Mouse (Mus musculus) hindbrain, embryonic 12.5 days (tissue): ENCODE data around the gene Car6. TPM values are rescaled to one million over a fixed set of nuclear protein-coding genes. Genes with fewer than 3 reads are reported as not detected.

Experiments
- ATAC-seq: fragments of 200-750 bp; cut with Nextera tagmentation; 2 replicates; pipeline ENCODE4 v1.8.0; 2017; ENCODE audit warnings: moderate TSS enrichment; ENCODE audit not compliant: low FRiP score
- H3K27ac ChIP-seq: fragments of 300-500 bp; sonication (generic); 2 replicates; pipeline ENCODE4 v1.5.1; 2016; ENCODE audit warnings: mild to moderate bottlenecking
- H3K27me3 ChIP-seq: fragments of 300-500 bp; sonication (generic); 2 replicates; pipeline ENCODE4 v1.6.1; 2016; ENCODE audit warnings: mild to moderate bottlenecking
- H3K36me3 ChIP-seq: fragments of 300-500 bp; sonication (generic); 2 replicates; pipeline ENCODE4 v1.6.1; 2016; ENCODE audit warnings: mild to moderate bottlenecking
- H3K4me1 ChIP-seq: fragments of 300-500 bp; sonication (generic); 2 replicates; pipeline ENCODE4 v1.6.1; 2016
- H3K4me2 ChIP-seq: fragments of 300-500 bp; sonication (generic); replicated peaks from 2 replicates; pipeline ENCODE4 v1.6.1; 2016; ENCODE audit warnings: mild to moderate bottlenecking
- H3K4me3 ChIP-seq: fragments of 300-500 bp; sonication (generic); 2 replicates; pipeline ENCODE4 v1.5.1; 2016; ENCODE audit warnings: mild to moderate bottlenecking
- H3K9ac ChIP-seq: fragments of 300-500 bp; sonication (generic); 2 replicates; pipeline ENCODE4 v1.6.1; 2016; ENCODE audit warnings: mild to moderate bottlenecking, moderate library complexity
- H3K9me3 ChIP-seq: fragments of 300-500 bp; sonication (generic); replicated peaks from 2 replicates; pipeline ENCODE4 v1.6.1; 2016; ENCODE audit warnings: mild to moderate bottlenecking
- WGBS: fragments of 180-500 bp; shearing (Covaris S2); methylation state at CpG from one replicate; pipeline ENCODE4 v1.1.7; 2016; 5-methylcytosine and 5-hydroxymethylcytosine counted together
- polyA plus RNA-seq: library from polyadenylated mRNA; unstranded; fragments of >200 nt; fragmentation: Nextera tagmentation; extraction: Ambion mirVana; gene quantifications from 2 replicates; pipeline ENCODE4 v1.2.1, GENCODE M21; 2016

The Car6 gene
- polyA plus RNA-seq, 1 experiment from 2014 or later: 0.41 TPM

- H3K9me3 ChIP-seq: no peaks in the 10 kb centered on the region
- WGBS: 90% methylated on average over 13 of the region's 14 CpGs
- no peak overlapping the region for H3K9ac ChIP-seq
- ATAC-seq: no peak
- no peak overlapping the region for H3K4me2 ChIP-seq
- H3K27me3 ChIP-seq: 0 out of 2 replicates have a peak, but pooled peaks cover 3% of the 10 kb centered on the region
- no peaks in the 10 kb centered on the region for H3K36me3 ChIP-seq
- no peak overlapping the region for H3K27ac ChIP-seq
- 0 out of 2 replicates have a peak, but pooled peaks cover 3% of the 10 kb centered on the region for H3K4me1 ChIP-seq
- H3K4me3 ChIP-seq: no peak overlapping the region
Measured at GRCm38 (mm10) chr4:150174027-150174426, 27.1 kb downstream of the Car6 start.

- no peak for ATAC-seq
- no peak overlapping the region for H3K4me3 ChIP-seq
- WGBS: 59% methylated on average over 10 of the region's 10 CpGs
Measured at GRCm38 (mm10) chr4:150173281-150173680, 27.9 kb downstream of the Car6 start.

GRCm38 (mm10) chr4:150172107-150172506 lies 29.0 kb downstream of the Car6 start:
- no peaks in the 10 kb centered on the region for H3K9me3 ChIP-seq
- WGBS: 75% methylated on average over 8 of the region's 8 CpGs
- no peak overlapping the region for H3K9ac ChIP-seq

More at GRCm38 (mm10) chr4:150173281-150173680, 27.9 kb downstream of the Car6 start:
- Histone ChIP-seq H3K4me1 (0 out of 2 replicates have a peak, but pooled peaks cover 3% of the 10 kb centered on the region), H3K27ac (no peak overlapping the region), H3K9ac (no peak overlapping the region), H3K9me3 (no peaks in the 10 kb centered on the region), H3K36me3 (no peaks in the 10 kb centered on the region), H3K27me3 (0 out of 2 replicates have a peak, but pooled peaks cover 3% of the 10 kb centered on the region), H3K4me2 (no peak overlapping the region)

GRCm38 (mm10) chr4:150168406-150168805 lies 32.7 kb downstream of the Car6 start:
- no peak for ATAC-seq
- H3K4me1 ChIP-seq: 0 out of 2 replicates have a peak, but pooled peaks cover 2% of the 10 kb centered on the region
- no peaks in the 10 kb centered on the region for H3K36me3 ChIP-seq
- no peak overlapping the region for H3K9ac ChIP-seq
- H3K27ac ChIP-seq: no peak overlapping the region
- no peak overlapping the region for H3K4me3 ChIP-seq
- H3K4me2 ChIP-seq: no peak overlapping the region
- H3K9me3 ChIP-seq: no peaks in the 10 kb centered on the region
- 0 out of 2 replicates have a peak, but pooled peaks cover 3% of the 10 kb centered on the region for H3K27me3 ChIP-seq
- 78% methylated on average over 10 of the region's 10 CpGs for WGBS

More at GRCm38 (mm10) chr4:150172107-150172506, 29.0 kb downstream of the Car6 start:
- H3K36me3 ChIP-seq: no peaks in the 10 kb centered on the region
- 0 out of 2 replicates have a peak, but pooled peaks cover 3% of the 10 kb centered on the region for H3K4me1 ChIP-seq
- no peak overlapping the region for H3K4me2 ChIP-seq
- no peak for ATAC-seq
- H3K27ac ChIP-seq: no peak overlapping the region
- H3K4me3 ChIP-seq: no peak overlapping the region
- H3K27me3 ChIP-seq: 0 out of 2 replicates have a peak, but pooled peaks cover 3% of the 10 kb centered on the region

GRCm38 (mm10) chr4:150164875-150165274 lies 36.3 kb downstream of the Car6 start:
- Histone ChIP-seq H3K27me3 (no peaks in the 10 kb centered on the region), H3K4me1 (0 out of 2 replicates have a peak, but pooled peaks cover 2% of the 10 kb centered on the region), H3K4me2 (no peak overlapping the region), H3K4me3 (no peak overlapping the region), H3K36me3 (no peaks in the 10 kb centered on the region), H3K27ac (no peak overlapping the region), H3K9me3 (no peaks in the 10 kb centered on the region), H3K9ac (no peak overlapping the region)
- WGBS: 33% methylated on average over 13 of the region's 13 CpGs
- no peak for ATAC-seq

GRCm38 (mm10) chr4:150162561-150163169 lies 38.5 kb downstream of the Car6 start:
- 71% methylated on average over 13 of the region's 13 CpGs for WGBS
- 0 out of 2 replicates have a peak, but pooled peaks cover 2% of the 10 kb centered on the region for H3K4me1 ChIP-seq
- no peaks in the 10 kb centered on the region for H3K9me3 ChIP-seq
- H3K9ac ChIP-seq: no peak overlapping the region
- H3K4me2 ChIP-seq: no peak overlapping the region
- ATAC-seq: no peak
- H3K36me3 ChIP-seq: no peaks in the 10 kb centered on the region
- no peaks in the 10 kb centered on the region for H3K27me3 ChIP-seq
- no peak overlapping the region for H3K27ac ChIP-seq
- no peak overlapping the region for H3K4me3 ChIP-seq

- Histone ChIP-seq H3K27ac (no peak overlapping the region), H3K4me3 (no peak overlapping the region), H3K9me3 (no peaks in the 10 kb centered on the region), H3K9ac (no peak overlapping the region), H3K4me1 (no peaks in the 10 kb centered on the region), H3K4me2 (no peak overlapping the region), H3K27me3 (no peaks in the 10 kb centered on the region), H3K36me3 (no peaks in the 10 kb centered on the region)
- no peak for ATAC-seq
- 86% methylated on average over 2 of the region's 2 CpGs for WGBS
Measured at GRCm38 (mm10) chr4:150159458-150159857, 41.7 kb downstream of the Car6 start.

- WGBS: 70% methylated on average over 14 of the region's 14 CpGs
- no peaks in the 10 kb centered on the region for H3K9me3 ChIP-seq
- no peak overlapping the region for H3K9ac ChIP-seq
- no peak overlapping the region for H3K4me3 ChIP-seq
- no peak overlapping the region for H3K4me2 ChIP-seq
- ATAC-seq: no peak
- H3K36me3 ChIP-seq: no peaks in the 10 kb centered on the region
- H3K4me1 ChIP-seq: no peaks in the 10 kb centered on the region
- H3K27ac ChIP-seq: no peak overlapping the region
- no peaks in the 10 kb centered on the region for H3K27me3 ChIP-seq
Measured at GRCm38 (mm10) chr4:150157348-150157882, 43.7 kb downstream of the Car6 start.

GRCm38 (mm10) chr4:150155731-150156130 lies 45.4 kb downstream of the Car6 start:
- no peaks in the 10 kb centered on the region for H3K27me3 ChIP-seq
- ATAC-seq: no peak
- no peak overlapping the region for H3K4me3 ChIP-seq
- no peaks in the 10 kb centered on the region for H3K36me3 ChIP-seq
- H3K4me1 ChIP-seq: no peaks in the 10 kb centered on the region
- H3K9ac ChIP-seq: no peak overlapping the region
- H3K4me2 ChIP-seq: no peak overlapping the region
- 85% methylated on average over 4 of the region's 4 CpGs for whole genome bisulfite sequencing
- 0 out of 2 replicates have a peak, but pooled peaks cover 2% of the 10 kb centered on the region for H3K9me3 ChIP-seq
- H3K27ac ChIP-seq: no peak overlapping the region

GRCm38 (mm10) chr4:150155301-150155700 lies 45.8 kb downstream of the Car6 start:
- Histone ChIP-seq H3K4me2 (no peak overlapping the region), H3K9ac (no peak overlapping the region), H3K4me3 (no peak overlapping the region), H3K9me3 (0 out of 2 replicates have a peak, but pooled peaks cover 2% of the 10 kb centered on the region), H3K27me3 (no peaks in the 10 kb centered on the region), H3K36me3 (no peaks in the 10 kb centered on the region), H3K27ac (no peak overlapping the region), H3K4me1 (no peaks in the 10 kb centered on the region)
- no peak for ATAC-seq
- 81% methylated on average over 4 of the region's 4 CpGs for WGBS

- no peaks in the 10 kb centered on the region for H3K27me3 ChIP-seq
- H3K9me3 ChIP-seq: peaks cover 12% of the 10 kb centered on the region; the same call in 1 of the 2 replicates
- no peaks in the 10 kb centered on the region for H3K4me1 ChIP-seq
- H3K36me3 ChIP-seq: no peaks in the 10 kb centered on the region
- H3K4me3 ChIP-seq: no peak overlapping the region
- 90% methylated on average over 8 of the region's 8 CpGs for WGBS
- no peak overlapping the region for H3K9ac ChIP-seq
- H3K27ac ChIP-seq: no peak overlapping the region
- no peak for ATAC-seq
- H3K4me2 ChIP-seq: no peak overlapping the region
Measured at GRCm38 (mm10) chr4:150152483-150152882, 48.6 kb downstream of the Car6 start.

- Histone ChIP-seq H3K9me3 (peaks cover 14% of the 10 kb centered on the region; the same call in 1 of the 2 replicates), H3K9ac (no peak overlapping the region)
- WGBS: 81% methylated on average over 7 of the region's 7 CpGs
Measured at GRCm38 (mm10) chr4:150151045-150151444, 50.1 kb downstream of the Car6 start.

More at GRCm38 (mm10) chr4:150151045-150151444, 50.1 kb downstream of the Car6 start:
- Histone ChIP-seq H3K27me3 (no peaks in the 10 kb centered on the region), H3K36me3 (no peaks in the 10 kb centered on the region), H3K4me3 (no peak overlapping the region), H3K27ac (no peak overlapping the region), H3K4me2 (no peak overlapping the region), H3K4me1 (no peaks in the 10 kb centered on the region)
- ATAC-seq: no peak
